Mouse (Mus musculus) lung, adult 2 months (tissue): ENCODE results near the gene Dab1.

Experiments
- CTCF ChIP-seq: fragments of 200-500 bp; IDR thresholded peaks from 2 replicates; pipeline ENCODE4 v1.5.1; 2011; ENCODE audit warnings: mild to moderate bottlenecking, low read length, control low read depth; ENCODE audit not compliant: insufficient read depth
- POLR2A ChIP-seq: fragments of 200-500 bp; IDR thresholded peaks from 2 replicates; pipeline ENCODE4 v1.6.1; 2011; ENCODE audit warnings: low read depth, mild to moderate bottlenecking, control low read depth, low read length, borderline replicate concordance; ENCODE audit errors: extremely low read depth

- no peak for TF ChIP-seq CTCF
- TF ChIP-seq POLR2A, result no peak
Measured at GRCm38 (mm10) chr4:104669406-104669805, 1050.2 kb downstream of the Dab1 start.
